Mouse (Mus musculus): ENCODE results near the gene Paxip1. TPM values are rescaled to one million over a fixed set of nuclear protein-coding genes. Genes with fewer than 3 reads are reported as not detected.
A peak's percentile ranks its signal among the peaks of the same experiment; 100 is the strongest.

Paxip1 gene
- 44.4 and 49.1 TPM in 2 replicates for polyA plus RNA-seq (2014; fragmentation: Nextera tagmentation; extraction: Ambion mirVana)

DNA sequence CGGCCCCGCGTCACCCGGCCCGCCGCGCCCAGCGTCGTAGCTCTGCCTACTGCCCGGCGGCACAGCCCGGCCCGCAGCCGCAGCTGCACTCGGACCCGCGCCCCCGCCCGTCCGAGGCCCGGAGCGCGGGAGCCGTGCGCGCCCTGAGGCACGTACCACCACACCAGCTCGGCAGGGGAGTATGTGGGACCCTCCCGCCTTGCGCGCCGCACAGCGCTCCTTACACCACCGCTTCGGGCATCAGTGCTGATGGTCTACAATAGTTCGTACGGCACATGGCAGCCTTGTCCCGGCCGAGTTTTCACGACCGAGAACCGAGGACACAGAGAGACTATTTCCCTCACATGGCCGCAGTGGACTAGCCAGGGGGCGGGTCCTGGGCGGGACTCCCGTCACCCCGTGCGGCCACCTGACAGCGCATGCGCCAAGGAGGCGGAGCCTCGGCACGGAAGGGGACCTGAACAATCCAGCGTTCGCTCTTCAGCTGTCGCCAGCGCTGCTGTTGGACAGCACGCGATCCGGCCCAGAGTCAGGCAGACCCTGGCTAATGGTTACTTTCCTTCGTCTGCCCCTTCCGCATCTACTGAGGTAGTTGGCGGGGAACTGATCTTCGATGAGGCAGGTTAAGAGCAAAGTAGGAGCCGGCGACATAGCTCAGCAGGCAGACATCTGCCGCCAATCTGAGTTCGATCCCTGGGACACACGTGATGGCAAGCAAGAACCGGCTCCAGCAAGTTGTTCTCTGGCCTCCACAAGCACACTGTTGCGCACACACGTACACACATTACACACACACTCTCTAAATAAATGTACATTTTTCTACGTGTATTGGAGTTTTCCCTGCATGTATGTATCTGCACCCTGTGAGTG, at the start of gene Paxip1:
Paxip1 (minus strand) TSS at position 389 of the 870 bp plus-strand sequence.
- no peaks in the 10 kb centered on the region for H3K9me3 ChIP-seq (ENCODE audit: control insufficient read depth, low read length)
- peaks cover 20% of the 10 kb centered on the region for H3K36me3 ChIP-seq (ENCODE audit: control insufficient read depth, insufficient read depth, low read length)
- peak within 1 kb of the TSS; percentile 93 for H3K9ac ChIP-seq (ENCODE audit: low read depth, low read length)
- no peaks in the 10 kb centered on the region for H3K27me3 ChIP-seq (replicated peaks; ENCODE audit: control insufficient read depth, insufficient read depth, low read length)
- under 1% methylated on average over 73 of the region's 73 CpGs for WGBS
- H3K4me3 ChIP-seq (ENCODE audit: low read depth, low read length): peak within 1 kb of the TSS; percentile 91
- ATAC-seq (replicated peaks; ENCODE audit: low FRiP score) (peak; percentile 95), DNase-seq (ENCODE audit: low spot score) (peak; percentile 97)
- peak within 1 kb of the TSS; percentile 82 for H3K4me2 ChIP-seq
- H3K27ac ChIP-seq (ENCODE audit: low read depth, low read length): peak within 1 kb of the TSS; percentile 73
- H3K4me1 ChIP-seq (replicated peaks; ENCODE audit: control insufficient read depth, insufficient read depth, low read length): peaks cover 12% of the 10 kb centered on the region

DNA sequence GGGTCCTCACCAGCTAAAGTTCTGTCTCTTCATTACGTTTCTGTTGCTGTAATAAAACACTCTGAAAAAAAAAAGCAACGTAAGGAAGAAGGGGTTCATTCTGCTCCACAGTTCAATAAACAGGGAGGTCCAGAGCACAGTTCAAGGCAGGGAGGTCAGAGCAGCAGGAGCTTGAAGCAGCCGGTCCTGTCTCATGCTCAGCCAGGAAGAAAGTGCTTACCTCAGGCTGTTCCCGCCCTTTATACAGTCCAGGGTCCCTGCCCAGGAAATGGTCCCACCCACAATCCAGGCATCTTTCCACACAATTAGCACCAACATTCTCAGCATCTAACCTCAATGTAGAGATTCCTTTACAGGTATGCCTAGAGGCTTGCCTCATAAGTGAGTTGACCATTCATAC, 46.6 kb upstream of the Paxip1 start:
- no peak for ATAC-seq (replicated peaks; ENCODE audit: low FRiP score)
- Histone ChIP-seq H3K4me3 (ENCODE audit: low read depth, low read length) (no peak overlapping the region), H3K9ac (ENCODE audit: low read depth, low read length) (no peak overlapping the region), H3K36me3 (ENCODE audit: control insufficient read depth, insufficient read depth, low read length) (no peaks in the 10 kb centered on the region), H3K9me3 (ENCODE audit: control insufficient read depth, low read length) (no peaks in the 10 kb centered on the region), H3K27ac (ENCODE audit: low read depth, low read length) (no peak overlapping the region), H3K4me1 (replicated peaks; ENCODE audit: control insufficient read depth, insufficient read depth, low read length) (no peaks in the 10 kb centered on the region), H3K4me2 (no peak overlapping the region), H3K27me3 (replicated peaks; ENCODE audit: control insufficient read depth, insufficient read depth, low read length) (peaks cover 20% of the 10 kb centered on the region)
- DNase-seq (ENCODE audit: low spot score): no peak
- 59% methylated on average over 4 of the region's 4 CpGs for WGBS

DNA sequence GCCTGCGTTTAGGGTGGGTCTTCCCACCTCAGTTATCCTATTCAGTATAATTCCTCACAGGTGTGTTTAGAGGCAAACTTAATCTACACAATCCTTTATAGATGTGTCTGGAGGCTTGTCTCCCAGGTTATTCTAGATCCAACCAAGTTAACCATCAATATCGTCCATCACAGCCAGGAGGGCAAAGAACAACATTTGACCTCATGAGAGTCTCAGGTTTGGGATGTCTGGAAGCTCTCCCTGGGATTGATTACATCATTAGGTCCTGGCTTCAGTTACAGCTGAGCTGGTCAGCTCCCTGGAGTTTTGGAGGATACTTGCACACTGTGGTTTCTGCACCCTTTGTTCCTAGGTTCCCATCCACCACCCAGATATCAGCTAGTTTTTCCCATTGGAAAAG, 43.6 kb upstream of the Paxip1 start:
- Histone ChIP-seq H3K4me2 (no peak overlapping the region), H3K9ac (ENCODE audit: low read depth, low read length) (no peak overlapping the region), H3K36me3 (ENCODE audit: control insufficient read depth, insufficient read depth, low read length) (no peaks in the 10 kb centered on the region), H3K4me3 (ENCODE audit: low read depth, low read length) (no peak overlapping the region), H3K4me1 (replicated peaks; ENCODE audit: control insufficient read depth, insufficient read depth, low read length) (no peaks in the 10 kb centered on the region), H3K9me3 (ENCODE audit: control insufficient read depth, low read length) (no peaks in the 10 kb centered on the region), H3K27me3 (replicated peaks; ENCODE audit: control insufficient read depth, insufficient read depth, low read length) (no peaks in the 10 kb centered on the region), H3K27ac (ENCODE audit: low read depth, low read length) (no peak overlapping the region)
- ATAC-seq (replicated peaks; ENCODE audit: low FRiP score) (no peak), DNase-seq (ENCODE audit: low spot score) (no peak)
- WGBS: 82% methylated on average over 2 of the region's 2 CpGs

DNA sequence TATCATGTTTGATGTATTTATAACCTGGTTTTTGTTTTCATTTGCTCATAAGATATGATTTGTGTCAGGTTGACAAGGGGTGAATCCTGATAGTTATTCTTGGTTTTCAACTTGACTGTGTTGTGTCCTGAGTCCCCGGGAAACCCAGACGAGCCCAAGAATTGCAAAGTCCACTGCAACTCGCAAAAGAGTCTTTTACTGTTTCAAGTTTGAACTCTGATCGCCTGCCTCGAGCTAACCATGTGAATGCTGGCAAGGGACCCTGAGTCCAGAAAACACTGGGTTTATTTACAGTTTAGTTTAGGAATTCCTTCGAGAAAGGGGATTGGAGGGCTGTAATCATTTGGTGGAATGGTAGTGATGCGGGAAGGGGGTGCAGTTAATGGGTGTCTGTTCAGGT, 36.5 kb upstream of the Paxip1 start:
- Histone ChIP-seq H3K4me1 (replicated peaks; ENCODE audit: control insufficient read depth, insufficient read depth, low read length) (no peaks in the 10 kb centered on the region), H3K4me3 (ENCODE audit: low read depth, low read length) (no peak overlapping the region), H3K4me2 (no peak overlapping the region), H3K36me3 (ENCODE audit: control insufficient read depth, insufficient read depth, low read length) (no peaks in the 10 kb centered on the region), H3K9ac (ENCODE audit: low read depth, low read length) (no peak overlapping the region), H3K27ac (ENCODE audit: low read depth, low read length) (no peak overlapping the region), H3K9me3 (ENCODE audit: control insufficient read depth, low read length) (no peaks in the 10 kb centered on the region), H3K27me3 (replicated peaks; ENCODE audit: control insufficient read depth, insufficient read depth, low read length) (no peaks in the 10 kb centered on the region)
- ATAC-seq (replicated peaks; ENCODE audit: low FRiP score) (no peak), DNase-seq (ENCODE audit: low spot score) (no peak)
- 73% methylated on average over 7 of the region's 7 CpGs for WGBS

DNA sequence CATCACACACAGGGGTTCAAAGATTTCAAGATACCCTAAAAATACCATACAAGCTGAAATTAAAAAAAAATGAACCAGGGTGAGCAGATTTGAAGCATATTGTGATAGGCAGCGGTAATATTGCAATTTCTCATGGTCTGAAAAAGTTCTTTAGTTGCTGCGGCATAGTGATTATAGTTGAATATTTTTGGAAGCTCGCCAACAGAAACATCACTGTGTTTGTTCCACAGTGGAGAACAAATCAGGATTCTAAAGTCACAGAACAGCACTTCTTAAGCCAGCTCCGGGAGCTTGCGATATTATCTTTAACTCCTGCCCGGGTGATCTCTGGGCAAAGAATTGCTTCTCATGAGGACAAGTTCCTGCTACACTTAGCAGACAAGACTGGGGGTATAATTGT, 29.7 kb upstream of the Paxip1 start:
- ATAC-seq (replicated peaks; ENCODE audit: low FRiP score) (no peak), DNase-seq (ENCODE audit: low spot score) (no peak)
- H3K4me2 ChIP-seq: no peak overlapping the region
- H3K9ac ChIP-seq (ENCODE audit: low read depth, low read length): no peak overlapping the region
- H3K27me3 ChIP-seq (replicated peaks; ENCODE audit: control insufficient read depth, insufficient read depth, low read length): no peaks in the 10 kb centered on the region
- H3K9me3 ChIP-seq (ENCODE audit: control insufficient read depth, low read length): no peaks in the 10 kb centered on the region
- no peak overlapping the region for H3K27ac ChIP-seq (ENCODE audit: low read depth, low read length)
- 77% methylated on average over 6 of the region's 6 CpGs for WGBS
- H3K4me1 ChIP-seq (replicated peaks; ENCODE audit: control insufficient read depth, insufficient read depth, low read length): no peaks in the 10 kb centered on the region
- no peaks in the 10 kb centered on the region for H3K36me3 ChIP-seq (ENCODE audit: control insufficient read depth, insufficient read depth, low read length)
- H3K4me3 ChIP-seq (ENCODE audit: low read depth, low read length): no peak overlapping the region

DNA sequence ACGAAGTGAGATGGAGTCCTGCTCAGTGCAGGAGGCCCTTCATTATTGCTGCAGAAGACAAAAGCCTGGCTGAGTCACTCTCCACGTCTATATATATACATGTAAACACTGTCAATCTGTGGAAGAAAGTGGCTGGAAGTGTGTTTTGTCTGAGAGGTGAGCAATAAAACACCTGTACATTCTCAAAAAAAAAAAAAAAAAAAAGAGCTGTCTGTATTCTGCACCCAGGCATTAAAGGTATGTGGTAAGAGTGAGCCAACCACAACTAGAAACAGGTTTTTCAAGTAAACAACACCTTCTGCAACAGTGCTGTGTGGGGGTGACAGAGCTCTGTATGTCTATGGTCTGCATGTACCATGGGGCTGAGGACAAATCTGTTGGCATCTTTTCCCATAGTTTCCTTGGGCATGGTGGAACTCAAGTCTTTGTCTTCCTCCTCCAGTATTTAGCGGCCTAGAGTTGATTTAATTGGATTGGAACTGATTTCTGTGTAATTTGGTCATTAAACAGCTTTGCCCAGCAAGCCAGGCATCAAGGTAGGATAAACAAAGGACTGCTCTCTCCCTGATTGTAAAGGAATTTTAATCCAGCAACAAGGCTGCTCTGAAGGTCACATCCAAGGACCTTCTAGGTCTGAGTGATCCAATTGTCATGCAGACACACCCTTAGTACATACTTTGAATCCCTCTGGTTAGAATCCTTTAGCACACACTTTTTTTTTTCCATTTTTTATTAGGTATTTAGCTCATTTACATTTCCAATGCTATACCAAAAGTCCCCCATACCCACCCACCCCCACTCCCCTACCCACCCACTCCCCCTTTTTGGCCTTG, 27.6 kb upstream of the Paxip1 start:
- no peaks in the 10 kb centered on the region for H3K4me1 ChIP-seq (replicated peaks; ENCODE audit: control insufficient read depth, insufficient read depth, low read length)
- H3K4me3 ChIP-seq (ENCODE audit: low read depth, low read length): no peak overlapping the region
- H3K4me2 ChIP-seq: no peak overlapping the region
- H3K27ac ChIP-seq (ENCODE audit: low read depth, low read length): no peak overlapping the region
- DNase-seq (ENCODE audit: low spot score) (no peak), ATAC-seq (replicated peaks; ENCODE audit: low FRiP score) (no peak)
- no peaks in the 10 kb centered on the region for H3K36me3 ChIP-seq (ENCODE audit: control insufficient read depth, insufficient read depth, low read length)
- 58% methylated on average over 3 of the region's 3 CpGs for WGBS
- no peak overlapping the region for H3K9ac ChIP-seq (ENCODE audit: low read depth, low read length)
- no peaks in the 10 kb centered on the region for H3K27me3 ChIP-seq (replicated peaks; ENCODE audit: control insufficient read depth, insufficient read depth, low read length)
- no peaks in the 10 kb centered on the region for H3K9me3 ChIP-seq (ENCODE audit: control insufficient read depth, low read length)

DNA sequence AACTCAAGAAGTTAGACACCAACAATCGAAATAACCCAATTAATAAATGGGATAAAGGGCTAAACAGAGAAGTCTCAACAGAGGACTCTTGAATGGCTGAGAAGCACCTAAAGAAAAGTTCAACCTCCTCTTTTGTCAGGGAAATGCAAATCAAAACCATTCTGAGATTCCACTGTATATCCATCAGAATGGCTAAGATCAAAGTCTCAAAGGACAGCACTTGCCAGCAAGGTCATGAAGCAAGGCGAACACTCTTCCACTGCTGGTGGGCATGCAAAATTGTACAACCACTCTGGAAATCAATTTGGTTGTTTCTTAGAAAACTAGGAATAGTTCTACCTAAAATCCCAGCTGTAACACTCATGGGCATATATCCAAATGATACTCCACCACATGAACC, 22.8 kb upstream of the Paxip1 start:
- Histone ChIP-seq H3K4me1 (replicated peaks; ENCODE audit: control insufficient read depth, insufficient read depth, low read length) (no peaks in the 10 kb centered on the region), H3K9me3 (ENCODE audit: control insufficient read depth, low read length) (no peaks in the 10 kb centered on the region), H3K4me3 (ENCODE audit: low read depth, low read length) (no peak overlapping the region), H3K4me2 (no peak overlapping the region), H3K9ac (ENCODE audit: low read depth, low read length) (no peak overlapping the region), H3K36me3 (ENCODE audit: control insufficient read depth, insufficient read depth, low read length) (no peaks in the 10 kb centered on the region), H3K27me3 (replicated peaks; ENCODE audit: control insufficient read depth, insufficient read depth, low read length) (no peaks in the 10 kb centered on the region), H3K27ac (ENCODE audit: low read depth, low read length) (no peak overlapping the region)
- DNase-seq (ENCODE audit: low spot score) (no peak), ATAC-seq (replicated peaks; ENCODE audit: low FRiP score) (no peak)
- 71% methylated on average over 2 of the region's 2 CpGs for WGBS

DNA sequence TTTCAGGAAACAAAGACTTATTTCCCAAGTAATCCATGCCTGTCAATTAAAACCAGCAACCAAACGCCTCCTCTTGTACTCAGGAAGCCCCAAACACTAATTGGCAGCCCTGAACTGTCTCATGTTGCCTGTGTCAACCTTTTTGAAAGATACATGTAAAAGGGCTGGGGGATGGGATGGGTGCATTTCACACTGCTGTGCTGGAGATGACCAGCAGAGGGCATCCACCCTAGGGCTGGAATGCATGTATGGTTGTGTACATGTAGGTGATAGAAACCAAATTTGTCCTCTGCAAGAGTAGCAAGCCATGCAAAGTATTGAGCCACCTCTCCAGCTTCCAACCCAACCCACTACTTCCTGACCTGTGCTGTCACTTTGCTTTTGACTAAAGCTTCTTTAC, 2.4 kb upstream of the Paxip1 start:
- H3K27ac ChIP-seq (ENCODE audit: low read depth, low read length): no peak overlapping the region
- no peak overlapping the region for H3K4me2 ChIP-seq
- peak; percentile 68 for DNase-seq (ENCODE audit: low spot score)
- H3K4me3 ChIP-seq (ENCODE audit: low read depth, low read length): no peak overlapping the region
- H3K27me3 ChIP-seq (replicated peaks; ENCODE audit: control insufficient read depth, insufficient read depth, low read length): no peaks in the 10 kb centered on the region
- peaks cover 5% of the 10 kb centered on the region; the same call in 1 of the 2 replicates for H3K36me3 ChIP-seq (ENCODE audit: control insufficient read depth, insufficient read depth, low read length)
- 6% methylated on average over 1 of the region's 1 CpGs for WGBS
- H3K9me3 ChIP-seq (ENCODE audit: control insufficient read depth, low read length): no peaks in the 10 kb centered on the region
- no peak for ATAC-seq (replicated peaks; ENCODE audit: low FRiP score)
- H3K9ac ChIP-seq (ENCODE audit: low read depth, low read length): no peak overlapping the region
- peaks cover 12% of the 10 kb centered on the region for H3K4me1 ChIP-seq (replicated peaks; ENCODE audit: control insufficient read depth, insufficient read depth, low read length)
